Mouse (Mus musculus) testis, adult 2 months (tissue): ENCODE data around the gene Hbq1b. TPM values are rescaled to one million over a fixed set of nuclear protein-coding genes. Genes with fewer than 3 reads are reported as not detected.
"Not testable (repeated sequence)": the region's sequence is repeated elsewhere in the genome, so short reads cannot be mapped to it uniquely, and the experiment has no call there.

Experiments
- H3K27ac ChIP-seq: fragments of 200-500 bp; 2 replicates; pipeline ENCODE4 v1.5.1; 2012; ENCODE audit warnings: low read depth, low read length; ENCODE audit not compliant: control insufficient read depth, insufficient read depth
- H3K27me3 ChIP-seq: fragments of 200-500 bp; 2 replicates; pipeline ENCODE4 v1.6.1; 2012; ENCODE audit warnings: mild to moderate bottlenecking, low read length, moderate library complexity; ENCODE audit not compliant: control insufficient read depth, insufficient read depth
- H3K36me3 ChIP-seq: fragments of 200-500 bp; 2 replicates; pipeline ENCODE4 v1.6.1; 2012; ENCODE audit warnings: mild to moderate bottlenecking, low read length; ENCODE audit not compliant: control insufficient read depth, insufficient read depth
- H3K4me1 ChIP-seq: fragments of 200-500 bp; 2 replicates; pipeline ENCODE4 v1.6.1; 2012; ENCODE audit warnings: low read length; ENCODE audit not compliant: control insufficient read depth, insufficient read depth
- H3K4me3 ChIP-seq: fragments of 200-500 bp; 2 replicates; pipeline ENCODE4 v1.5.1; 2012; ENCODE audit warnings: low read depth, mild to moderate bottlenecking, low read length, moderate library complexity, mixed read lengths; ENCODE audit not compliant: control insufficient read depth
- CTCF ChIP-seq: fragments of 200-500 bp; IDR thresholded peaks from 2 replicates; pipeline ENCODE4 v1.5.1; 2012; ENCODE audit warnings: low read depth, mild to moderate bottlenecking, inconsistent platforms, low read length, moderate library complexity; ENCODE audit not compliant: control insufficient read depth, insufficient read depth, insufficient replicate concordance
- POLR2A ChIP-seq: fragments of 200-500 bp; IDR thresholded peaks from 2 replicates; pipeline ENCODE4 v1.6.1; 2012; ENCODE audit warnings: low read depth, mild to moderate bottlenecking, inconsistent platforms, low read length, moderate library complexity; ENCODE audit not compliant: control insufficient read depth
- polyA plus RNA-seq: library from polyadenylated mRNA; depleted of rRNA; stranded (reverse); fragments of >200 nt; gene quantifications from 2 replicates; pipeline ENCODE4 v1.2.3, GENCODE M21; 2012; rRNA removed

Gene Hbq1b
- polyA plus RNA-seq = not detected in 2 replicates

GRCm38 (mm10) chr11:32286695-32287492, at the start of gene Hbq1b:
TSS of gene Hbq1b (plus strand) at chr11:32286965.
- H3K4me3 ChIP-seq = peak within 1 kb of the TSS; percentile 73
- not testable (repeated sequence) for H3K27me3 ChIP-seq, H3K36me3 ChIP-seq, H3K4me1 ChIP-seq, H3K27ac ChIP-seq
- peak; percentile 62; the same call in 1 of the 2 replicates for TF ChIP-seq CTCF

- H3K27ac ChIP-seq = no peak overlapping the region
- no peaks in the 10 kb centered on the region for H3K27me3 ChIP-seq
- TF ChIP-seq POLR2A = no peak
- no peak for TF ChIP-seq CTCF
- no peak overlapping the region for H3K4me3 ChIP-seq
- H3K4me1 ChIP-seq = no peaks in the 10 kb centered on the region
- peaks cover 3% of the 10 kb centered on the region for H3K36me3 ChIP-seq
Observed at GRCm38 (mm10) chr11:32237411-32237795, 49.4 kb upstream of the Hbq1b start.

GRCm38 (mm10) chr11:32238093-32238860, 48.5 kb upstream of the Hbq1b start:
- Histone ChIP-seq H3K4me1 (no peaks in the 10 kb centered on the region), H3K36me3 (peaks cover 3% of the 10 kb centered on the region; the same call in 1 of the 2 replicates), H3K4me3 (no peak overlapping the region), H3K27ac (no peak overlapping the region), H3K27me3 (no peaks in the 10 kb centered on the region)
- peak; percentile 82 for TF ChIP-seq CTCF
- no peak for TF ChIP-seq POLR2A

GRCm38 (mm10) chr11:32241391-32241790, 45.4 kb upstream of the Hbq1b start:
- Histone ChIP-seq H3K27ac (no peak overlapping the region), H3K4me1 (no peaks in the 10 kb centered on the region), H3K4me3 (no peak overlapping the region), H3K27me3 (no peaks in the 10 kb centered on the region), H3K36me3 (peaks cover 3% of the 10 kb centered on the region; the same call in 1 of the 2 replicates)
- TF ChIP-seq CTCF (no peak), POLR2A (no peak)

- Histone ChIP-seq H3K27me3 (no peaks in the 10 kb centered on the region), H3K27ac (no peak overlapping the region), H3K4me3 (no peak overlapping the region), H3K36me3 (peaks cover 3% of the 10 kb centered on the region; the same call in 1 of the 2 replicates), H3K4me1 (no peaks in the 10 kb centered on the region)
- no peak for TF ChIP-seq POLR2A
- TF ChIP-seq CTCF = no peak
Observed at GRCm38 (mm10) chr11:32242209-32242608, 44.6 kb upstream of the Hbq1b start.

GRCm38 (mm10) chr11:32243205-32243955, 43.4 kb upstream of the Hbq1b start:
- no peak overlapping the region for H3K4me3 ChIP-seq
- peaks cover 3% of the 10 kb centered on the region; the same call in 1 of the 2 replicates for H3K36me3 ChIP-seq
- TF ChIP-seq CTCF (no peak), POLR2A (no peak)
- H3K4me1 ChIP-seq = no peaks in the 10 kb centered on the region
- H3K27me3 ChIP-seq = no peaks in the 10 kb centered on the region
- H3K27ac ChIP-seq = no peak overlapping the region

- no peak overlapping the region for H3K4me3 ChIP-seq
- H3K36me3 ChIP-seq = peaks cover 2% of the 10 kb centered on the region; the same call in 1 of the 2 replicates
- H3K27me3 ChIP-seq = no peaks in the 10 kb centered on the region
- TF ChIP-seq CTCF = no peak
- TF ChIP-seq POLR2A = no peak
- no peak overlapping the region for H3K27ac ChIP-seq
- no peaks in the 10 kb centered on the region for H3K4me1 ChIP-seq
Observed at GRCm38 (mm10) chr11:32244064-32244463, 42.7 kb upstream of the Hbq1b start.
